Mouse (Mus musculus): Measurements from ENCODE around the gene Skap1.

Skap1 gene

DNA sequence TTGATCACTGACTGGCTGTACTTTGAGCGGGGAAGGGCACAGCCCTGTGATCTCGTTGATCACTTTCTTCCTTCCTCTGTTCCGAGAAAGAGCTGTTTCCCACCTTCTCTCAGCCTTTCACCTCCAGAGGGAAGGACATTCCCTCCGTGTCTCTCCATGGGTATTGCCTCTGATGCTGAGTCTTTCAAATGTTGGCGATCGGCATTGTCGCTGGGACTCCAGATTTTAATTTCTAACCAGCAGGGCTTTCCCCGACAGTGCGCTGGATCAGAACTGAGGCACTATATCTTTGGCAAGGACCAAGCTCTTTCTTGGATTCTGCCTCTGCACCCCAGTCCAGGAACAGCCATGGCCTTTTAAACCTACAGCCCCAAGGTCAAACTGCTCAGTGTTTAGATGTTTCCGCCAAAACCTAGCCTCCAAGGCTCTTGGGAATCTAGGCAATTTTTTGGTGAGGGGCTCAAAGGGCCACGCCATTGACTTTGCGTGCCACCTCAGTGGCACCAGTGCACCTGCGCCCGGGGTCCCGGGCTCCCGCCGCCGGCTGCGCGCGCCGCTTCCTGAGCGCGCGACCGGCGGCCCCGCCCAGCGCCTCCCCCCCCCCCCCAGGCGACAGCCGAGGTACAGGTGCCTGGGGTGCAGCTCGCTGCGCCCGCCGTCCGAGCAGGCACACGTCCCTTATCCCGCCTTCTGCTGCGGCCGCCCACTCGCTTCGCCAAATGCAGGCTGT lies at the start of gene Skap1:
Skap1 (plus strand) TSS at position 608 of the 730 bp plus-strand sequence.
- DNase-seq (ENCODE audit: low read depth, low spot score): peak; percentile 21

DNA sequence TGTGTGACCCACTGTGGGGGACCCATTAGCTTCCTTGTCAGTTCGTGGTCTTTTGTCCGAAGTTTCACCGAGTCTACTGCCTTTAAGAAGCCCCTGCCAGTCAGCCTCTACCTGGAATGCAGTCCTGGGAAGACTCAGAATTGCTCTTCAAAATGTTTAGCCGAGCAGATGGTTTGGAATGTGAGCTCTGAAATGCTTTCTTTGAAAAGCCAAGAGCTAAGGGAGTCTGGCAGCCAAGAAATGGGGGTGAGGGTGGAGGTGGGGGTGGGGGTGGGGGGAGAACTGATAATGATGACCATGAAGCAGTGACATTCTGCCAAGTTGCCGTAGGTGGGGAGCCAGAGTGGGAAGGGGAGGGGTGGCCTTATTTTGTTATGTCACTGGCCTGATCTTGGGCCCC lies 43.3 kb upstream of the Skap1 start:
- DNase-seq (ENCODE audit: low read depth, low spot score): no peak

DNA sequence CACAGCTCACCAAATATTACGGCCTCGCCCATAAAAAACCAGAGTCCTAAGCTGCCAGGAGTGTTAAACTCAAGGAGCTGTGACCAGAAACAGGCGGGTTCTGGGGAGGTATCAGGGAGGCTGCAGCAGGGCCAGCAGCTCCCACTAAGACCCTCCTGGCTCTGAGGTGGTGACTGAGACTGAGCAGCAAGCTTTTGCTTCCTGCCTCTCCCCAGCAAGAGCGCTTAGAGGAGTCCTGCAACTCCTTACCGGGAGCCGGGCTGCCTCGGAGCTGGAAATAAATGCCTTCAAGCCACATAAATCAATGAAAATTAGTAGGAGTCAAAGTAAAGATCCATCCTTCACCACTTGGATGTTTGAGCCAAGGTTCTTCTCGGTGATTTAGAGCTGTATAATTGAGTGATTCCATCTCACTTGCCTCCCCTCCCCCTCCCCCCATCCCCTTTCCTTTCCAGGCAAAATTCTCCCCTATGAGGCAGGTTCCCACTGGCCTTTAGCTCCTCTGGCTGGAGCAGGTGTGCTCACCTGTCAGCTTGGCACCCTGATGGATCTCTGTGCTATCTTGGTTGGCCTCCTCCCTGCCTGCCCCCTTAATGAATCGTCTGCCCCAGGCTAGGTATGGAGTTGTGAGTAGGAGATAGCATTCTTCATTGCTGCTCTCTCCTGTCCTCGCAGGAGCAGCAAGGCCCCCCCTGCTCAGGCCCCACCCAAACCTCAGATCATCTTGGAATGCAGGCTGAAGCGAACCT lies 42.7 kb upstream of the Skap1 start:
- no peak for DNase-seq (ENCODE audit: low read depth, low spot score)

DNA sequence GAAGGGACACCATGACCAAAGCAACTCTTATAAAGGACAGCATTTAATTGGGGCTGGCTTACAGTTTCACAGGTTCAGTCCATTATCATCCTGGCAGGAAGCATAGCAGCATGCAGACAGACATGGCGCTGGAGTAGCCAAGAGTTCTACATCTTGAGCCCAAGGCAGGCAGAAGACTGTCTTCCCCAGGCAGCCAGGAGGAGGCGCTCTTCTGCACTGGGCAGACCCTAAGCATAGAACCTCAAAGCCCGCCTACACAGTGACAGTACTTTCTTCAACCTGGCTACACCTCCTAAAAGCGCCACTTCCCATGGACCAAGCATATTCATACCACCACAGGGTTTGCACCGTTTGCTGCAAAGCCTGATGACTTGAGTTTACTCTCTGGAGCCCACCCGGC lies 39.2 kb upstream of the Skap1 start:
- DNase-seq (ENCODE audit: low read depth, low spot score): peak; percentile 62

DNA sequence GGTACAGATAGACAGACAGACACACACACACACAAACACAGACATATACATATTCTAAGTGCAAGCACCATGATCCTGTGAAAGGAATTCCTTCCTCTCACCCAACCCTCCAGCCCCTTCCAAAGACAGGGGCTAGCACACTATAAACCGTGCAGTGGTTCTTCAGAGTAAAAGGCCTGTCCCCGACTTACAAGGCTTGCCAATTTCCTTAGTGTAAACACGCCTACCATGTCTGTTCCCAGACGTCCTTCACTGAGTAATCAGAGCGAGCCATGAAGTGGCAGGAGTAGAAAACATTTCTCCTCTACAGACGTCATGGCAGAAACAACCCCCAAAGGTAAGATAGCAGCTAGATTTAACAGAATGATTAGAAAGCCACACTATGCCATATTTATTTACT lies 38.2 kb upstream of the Skap1 start:
- no peak for DNase-seq (ENCODE audit: low read depth, low spot score)

DNA sequence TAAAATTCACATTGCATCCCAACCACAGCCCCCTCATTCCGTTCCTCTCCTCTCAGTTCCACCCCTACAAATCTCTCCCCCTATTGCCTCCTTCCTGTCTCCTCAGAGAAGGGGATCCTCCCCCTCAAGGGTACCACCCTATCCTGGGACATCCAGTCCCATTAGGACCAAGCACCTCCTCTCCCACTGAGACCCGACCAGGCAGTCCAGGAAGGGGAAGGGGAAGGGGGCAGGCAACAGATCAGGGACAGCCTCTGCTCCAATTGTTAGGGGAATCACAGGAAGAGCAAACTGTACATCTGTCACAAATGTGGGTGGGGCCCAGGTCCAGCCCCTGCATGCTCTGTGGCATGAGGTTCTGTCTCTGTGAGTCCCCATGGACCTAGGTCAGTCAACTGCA lies 37.6 kb upstream of the Skap1 start:
- no peak for DNase-seq (ENCODE audit: low read depth, low spot score)

DNA sequence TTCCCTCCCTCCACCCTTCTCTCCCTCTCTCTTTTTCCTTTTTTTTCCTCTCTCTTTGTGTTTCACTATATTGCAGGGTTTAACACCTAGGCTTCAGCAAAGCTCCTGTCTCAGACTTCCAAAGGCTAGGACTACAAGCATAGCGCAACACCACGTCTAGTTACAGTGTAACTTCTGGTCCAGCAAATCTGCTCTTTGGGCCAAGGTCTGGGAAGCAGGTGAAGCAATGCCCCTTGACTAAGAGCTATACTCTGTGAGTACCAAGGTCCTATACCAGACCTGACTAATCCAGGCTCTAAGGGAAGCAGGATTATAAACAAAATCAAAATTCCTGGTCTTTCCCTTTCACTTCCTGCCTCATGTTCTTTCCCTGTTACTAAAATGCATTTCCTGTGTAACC lies 35.3 kb upstream of the Skap1 start:
- no peak for DNase-seq (ENCODE audit: low read depth, low spot score)

DNA sequence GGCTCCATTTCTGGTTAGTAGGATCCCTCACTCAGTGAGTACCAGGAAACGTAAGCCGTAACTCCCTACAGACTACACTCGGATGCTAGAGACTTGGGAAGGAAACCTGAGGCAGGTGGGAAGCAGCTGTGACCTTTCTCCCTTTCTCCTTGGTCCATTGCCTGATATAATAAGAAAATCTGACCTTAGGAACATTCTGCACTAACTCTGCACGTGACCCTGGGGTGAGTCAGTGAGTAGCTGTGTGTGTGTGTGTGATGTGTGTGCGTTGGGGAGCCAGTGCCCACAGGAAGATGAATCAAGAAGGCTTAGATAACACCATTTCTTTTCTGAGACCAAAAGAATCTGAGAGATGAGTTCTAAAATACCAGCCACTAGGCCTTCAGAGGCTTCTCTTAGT lies 34.5 kb upstream of the Skap1 start:
- DNase-seq (ENCODE audit: low read depth, low spot score): no peak

DNA sequence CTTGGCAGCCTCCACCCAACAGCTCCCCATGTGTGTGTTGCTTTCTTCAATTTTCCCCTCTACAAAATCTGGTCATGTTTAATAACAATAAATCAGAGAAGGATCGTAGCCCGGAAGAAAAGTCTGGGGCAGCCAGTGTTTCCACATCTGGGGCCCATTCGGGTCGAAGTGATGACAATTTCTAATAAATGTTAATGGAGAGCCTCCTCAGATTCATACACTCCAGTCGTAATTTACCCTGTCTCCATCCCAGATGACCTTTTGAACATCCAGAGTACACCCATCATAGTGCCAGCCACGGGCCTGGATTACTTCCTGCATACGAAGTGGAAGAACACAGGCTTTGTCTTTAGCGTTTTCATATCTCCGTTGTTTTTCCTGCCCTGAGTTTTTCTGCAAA lies 32.5 kb upstream of the Skap1 start:
- DNase-seq (ENCODE audit: low read depth, low spot score): no peak

DNA sequence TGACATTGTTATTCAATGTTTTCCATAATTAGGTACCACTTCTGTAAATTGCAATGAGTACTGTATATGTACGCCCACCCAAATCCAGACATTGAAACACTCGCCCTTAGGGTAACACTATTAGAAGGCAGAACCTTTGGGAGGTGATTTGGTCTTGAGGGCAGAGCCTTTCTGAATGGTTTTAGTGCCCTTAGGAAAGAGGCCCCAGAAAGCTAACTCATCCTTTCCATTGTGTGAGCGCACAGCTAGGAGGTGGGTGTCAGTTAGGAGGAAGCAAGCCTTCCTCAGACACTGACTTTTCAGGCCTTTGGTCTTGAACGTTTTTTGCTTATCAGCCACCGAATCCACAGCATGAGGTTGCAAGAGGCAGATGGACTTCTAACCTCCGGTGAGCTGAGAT lies 29.5 kb upstream of the Skap1 start:
- DNase-seq (ENCODE audit: low read depth, low spot score): no peak

DNA sequence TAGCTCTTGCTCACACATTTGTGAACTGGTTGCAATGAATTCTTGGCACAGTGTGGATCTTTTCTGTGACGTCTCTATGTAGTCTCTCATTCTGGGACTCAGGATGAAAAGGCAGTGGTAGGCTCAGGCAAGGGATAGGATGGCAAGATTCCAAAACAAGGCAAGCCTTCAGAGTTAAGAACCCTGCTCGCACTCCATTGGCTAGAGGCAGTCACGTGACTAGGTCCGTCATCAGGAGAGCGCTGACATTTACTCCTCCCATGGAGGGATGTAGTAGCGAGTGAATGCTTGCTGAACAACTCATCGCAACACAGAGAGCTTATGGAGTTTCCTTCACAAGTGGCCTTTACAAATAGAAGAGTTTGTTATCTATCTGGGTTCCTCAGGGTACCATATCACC lies 27.9 kb upstream of the Skap1 start:
- peak; percentile 71 for DNase-seq (ENCODE audit: low read depth, low spot score)

DNA sequence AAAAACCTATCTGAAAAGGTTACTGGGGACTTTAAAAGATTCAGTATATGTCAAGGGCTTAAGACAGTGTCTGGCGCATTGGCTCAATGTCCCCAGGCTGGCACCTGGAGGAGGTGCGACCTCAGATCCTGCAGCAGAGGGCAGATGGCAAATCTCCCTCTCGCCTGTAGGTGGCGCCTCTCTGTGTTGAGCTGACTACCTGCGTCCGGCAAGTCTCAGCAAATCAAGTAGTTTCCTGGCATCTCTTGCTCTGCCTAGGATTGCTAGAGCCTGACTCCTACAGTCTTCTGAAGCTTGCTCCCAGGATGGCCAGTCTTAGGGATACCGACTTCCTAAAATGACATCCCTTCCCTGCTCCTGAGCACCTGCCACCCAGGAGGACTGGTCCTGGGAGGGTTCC lies 25.6 kb upstream of the Skap1 start:
- peak; percentile 86 for DNase-seq (ENCODE audit: low read depth, low spot score)

DNA sequence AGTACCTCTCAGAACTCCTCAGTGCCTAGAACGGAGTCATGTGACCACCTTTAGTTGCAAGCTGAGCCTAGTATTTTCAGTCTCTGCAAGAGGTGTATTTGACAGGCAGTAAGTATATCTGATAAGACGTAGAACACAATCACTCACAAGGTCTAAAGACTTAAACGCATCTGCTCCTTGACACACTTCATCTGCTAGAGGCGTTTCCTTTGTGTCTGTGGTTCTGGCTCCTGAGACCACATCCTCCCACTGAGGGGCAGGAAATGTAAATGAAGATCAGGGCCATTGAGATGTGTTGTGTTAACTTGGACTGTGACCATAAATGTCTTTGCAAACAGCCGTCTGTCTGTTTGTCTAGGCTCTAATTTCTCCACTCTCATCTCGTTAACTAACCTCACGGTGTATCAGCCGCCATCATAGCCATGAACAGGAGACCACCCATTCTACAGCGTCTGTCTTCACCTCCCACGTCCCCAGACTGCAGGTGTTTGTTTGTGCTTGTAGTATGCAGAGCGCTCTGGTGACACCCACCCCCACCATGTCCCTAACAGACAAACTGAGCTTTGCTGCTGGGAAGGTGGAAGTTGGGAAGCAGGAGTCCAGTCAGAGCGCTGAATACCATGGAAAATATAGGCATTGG lies 22.7 kb upstream of the Skap1 start:
- DNase-seq (ENCODE audit: low read depth, low spot score): no peak

DNA sequence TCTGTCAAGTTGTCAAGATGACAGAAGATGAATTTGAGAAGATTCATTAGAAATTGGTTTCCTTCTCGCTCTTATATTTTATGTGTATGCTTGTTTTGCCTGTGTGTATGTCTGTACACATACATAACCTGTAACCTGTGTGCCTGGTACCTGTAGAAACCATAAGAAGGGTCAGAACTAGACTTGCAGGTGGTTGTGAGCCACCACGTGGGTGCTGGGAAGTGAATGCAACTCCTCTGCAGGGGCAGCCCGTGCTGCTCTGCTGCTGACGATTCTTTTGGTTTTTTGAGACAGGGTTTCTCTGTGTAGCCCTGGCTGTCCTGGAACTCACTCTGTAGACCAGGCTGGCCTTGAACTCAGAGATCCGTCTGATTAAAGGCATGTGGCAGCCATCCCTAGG lies 21.9 kb upstream of the Skap1 start:
- no peak for DNase-seq (ENCODE audit: low read depth, low spot score)

DNA sequence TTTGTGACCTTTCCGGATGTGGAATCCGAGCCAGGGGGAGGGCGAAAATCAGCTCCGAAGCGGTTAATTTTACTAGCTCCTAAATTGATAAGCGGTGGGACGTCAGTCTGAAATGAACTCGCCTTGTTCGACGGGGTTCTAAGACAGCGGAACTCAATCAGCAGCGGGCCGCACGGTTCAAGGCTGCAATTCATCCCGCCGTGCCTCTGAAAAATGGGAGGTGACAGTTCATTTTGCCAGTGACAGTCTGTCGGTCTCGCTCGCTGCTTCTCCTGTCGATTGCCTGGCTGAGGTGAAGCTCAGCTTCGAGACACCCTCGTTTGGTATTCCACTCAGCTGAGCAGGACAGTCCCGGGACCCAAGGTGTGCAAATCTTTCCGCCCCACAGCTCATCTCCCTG lies 16.5 kb upstream of the Skap1 start:
- peak; percentile 24 for DNase-seq (ENCODE audit: low read depth, low spot score)

DNA sequence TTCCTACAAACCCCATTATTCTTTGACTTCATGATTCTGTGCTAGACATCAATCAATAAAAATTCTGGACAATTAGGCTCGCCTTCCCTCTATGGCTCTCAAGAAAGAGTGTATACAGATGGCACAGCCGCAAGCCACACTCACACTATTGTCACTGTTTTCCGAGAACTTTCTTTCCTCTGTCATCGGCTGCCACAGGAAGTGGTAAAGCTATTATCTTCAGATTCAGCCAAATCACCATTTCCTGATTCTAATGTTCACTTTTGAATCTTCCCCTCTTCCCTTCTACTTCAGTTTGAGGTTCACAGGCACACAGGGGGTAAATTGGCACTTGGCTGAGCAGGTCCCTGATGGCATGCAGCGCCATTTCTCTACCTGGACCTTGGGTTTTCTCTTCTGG lies 9.3 kb upstream of the Skap1 start:
- no peak for DNase-seq (ENCODE audit: low read depth, low spot score)

DNA sequence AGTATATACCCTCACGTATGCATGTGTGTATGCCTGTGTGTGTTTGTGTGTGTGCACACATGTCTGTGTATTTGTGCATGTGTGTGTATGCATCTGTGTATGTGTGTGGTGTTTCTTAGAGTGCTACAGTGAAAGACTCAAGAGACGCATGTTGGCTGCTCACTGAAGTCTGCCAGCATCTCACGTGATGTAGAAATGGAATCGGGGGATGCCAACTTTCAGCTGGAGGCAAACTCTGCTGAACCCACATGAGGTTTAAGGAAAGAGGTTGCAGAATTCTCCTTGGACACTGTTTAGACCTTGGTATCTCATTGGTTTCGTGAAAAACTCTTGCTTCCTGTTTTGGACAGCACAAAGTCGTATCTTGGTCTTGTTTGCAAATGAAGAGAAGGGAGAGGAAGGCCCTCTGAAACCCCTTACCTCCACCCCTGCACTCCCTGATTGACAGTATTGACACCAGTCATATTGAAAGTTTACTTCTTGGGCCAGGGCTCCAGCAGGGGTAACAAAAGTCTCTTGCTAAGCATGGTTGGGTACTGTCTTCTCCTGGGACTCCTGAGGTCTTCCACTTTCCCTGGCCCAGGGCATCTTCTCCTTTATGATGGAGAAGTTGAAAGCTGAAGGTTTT lies 8.6 kb upstream of the Skap1 start:
- DNase-seq (ENCODE audit: low read depth, low spot score): no peak

DNA sequence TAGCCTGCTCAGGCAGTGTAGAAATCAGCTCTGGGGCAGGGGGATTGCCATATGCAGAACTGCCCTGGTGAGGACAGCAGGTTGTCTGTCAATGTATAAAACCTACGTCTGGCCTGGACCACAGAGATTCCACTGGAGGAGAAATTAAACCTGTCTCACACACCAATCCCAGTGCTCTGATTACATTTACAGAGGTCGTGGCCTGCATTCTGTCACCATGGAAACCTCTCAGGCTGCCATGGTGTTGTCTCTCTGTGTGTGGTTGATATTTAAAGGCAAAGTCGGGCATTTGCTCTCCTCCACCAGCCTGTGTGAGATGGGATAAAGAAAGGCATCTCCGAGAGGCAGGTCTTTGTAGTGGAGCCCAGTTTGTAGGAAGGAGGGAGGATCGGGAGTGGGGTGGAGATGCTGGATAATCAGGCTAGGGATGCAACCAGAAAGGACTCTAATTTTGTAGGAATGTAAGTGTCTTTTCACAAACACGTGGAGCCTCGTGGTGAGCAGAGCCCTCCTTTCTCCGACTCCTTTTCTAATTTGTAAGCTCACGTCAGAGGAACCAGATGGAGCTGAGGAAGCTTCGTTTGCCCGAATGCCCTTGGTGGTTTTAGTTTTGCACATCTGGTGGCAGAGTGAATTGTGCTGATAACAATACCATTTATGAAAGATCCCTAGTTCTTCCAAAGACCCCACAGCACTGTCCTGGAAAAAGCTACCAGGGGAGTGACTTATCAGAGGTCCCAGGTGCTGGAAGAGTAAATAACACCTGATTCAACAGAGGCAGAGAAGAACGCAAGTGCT lies 7.7 kb upstream of the Skap1 start:
- DNase-seq (ENCODE audit: low read depth, low spot score): no peak

DNA sequence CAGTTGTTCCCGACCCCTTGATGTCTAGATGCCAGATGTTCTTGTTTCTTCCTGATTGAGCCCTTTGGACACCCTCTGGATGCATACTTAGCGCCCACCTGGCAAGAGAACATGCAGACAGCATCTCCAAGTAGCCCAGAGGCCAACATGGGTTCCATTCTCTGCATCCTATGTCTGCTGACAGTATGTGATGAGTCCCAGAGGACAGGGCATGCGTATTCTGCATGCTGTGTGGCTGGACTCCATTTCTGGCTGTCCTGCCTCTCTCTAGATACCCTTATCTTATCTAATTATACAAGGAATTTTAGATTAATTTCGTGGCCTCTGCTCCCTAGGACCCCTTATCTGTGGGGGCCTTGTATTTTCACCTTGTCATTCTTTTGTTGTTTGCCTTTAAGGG lies 2.6 kb upstream of the Skap1 start:
- DNase-seq (ENCODE audit: low read depth, low spot score): no peak

DNA sequence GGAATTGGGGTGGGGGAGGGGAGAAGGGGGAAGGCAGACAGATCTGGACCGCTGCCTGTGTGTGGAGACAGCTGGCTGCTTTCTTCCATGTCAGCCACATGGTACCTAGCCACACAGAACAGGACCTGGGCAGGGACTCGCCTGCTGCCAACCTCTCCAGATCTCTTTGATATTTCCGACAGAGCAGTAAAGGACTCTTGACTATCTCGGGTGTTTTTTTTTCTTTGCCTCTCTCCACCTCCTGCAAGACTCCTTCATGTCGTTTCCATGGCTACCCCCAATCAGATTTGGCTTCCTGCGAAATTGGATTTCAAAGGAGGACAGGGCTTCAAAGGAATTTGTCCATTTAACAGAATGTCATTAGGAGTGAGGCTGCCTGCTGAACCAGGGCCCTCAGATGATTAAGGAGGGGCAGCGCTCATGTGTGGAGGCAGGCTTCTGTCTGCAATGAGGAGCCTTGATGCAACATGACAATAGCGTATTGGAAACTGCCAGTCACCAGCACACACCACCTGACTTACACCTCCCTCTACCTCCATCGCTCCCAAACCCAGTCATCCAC lies 2.1 kb upstream of the Skap1 start:
- peak; percentile 14 for DNase-seq (ENCODE audit: low read depth, low spot score)

DNA sequence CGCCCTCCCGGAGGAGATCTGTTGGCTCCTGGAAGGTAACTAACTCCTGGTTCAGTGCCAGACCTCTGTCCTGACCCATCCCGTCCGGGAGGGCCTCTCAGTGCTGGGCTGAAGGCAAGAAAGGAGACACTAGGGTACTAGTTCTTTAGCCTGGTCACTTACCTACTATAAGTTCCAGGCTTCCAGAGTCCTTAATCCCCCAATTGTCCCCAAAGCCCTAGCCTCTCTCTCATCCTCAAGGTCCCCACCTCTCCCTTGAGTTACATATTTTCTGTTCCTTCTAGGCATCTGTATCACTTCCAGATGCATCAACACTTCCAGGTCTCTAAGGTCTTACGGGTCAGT lies 295 bp downstream of the Skap1 start:
- no peak for DNase-seq (ENCODE audit: low read depth, low spot score)
